ENCODE assay signal across 8 mouse cellular contexts in genomic region chr9:40982480-40982879, GRCm38 (mm10). TPM values are rescaled to one million over a fixed set of nuclear protein-coding genes. Genes with fewer than 3 reads are reported as not detected.
DNase-seq lines count a peak whose midpoint lies in the region; ATAC-seq and TF ChIP-seq lines count a peak whose summit lies in the region.

No protein-coding gene starts in this region.

- H3K4me3 ChIP-seq in left cerebral cortex, adult 2 months: no peak overlapping the region
- H3K4me3 ChIP-seq in embryonic facial prominence, embryonic 14.5 days (ENCODE audit: low read depth, low read length): no peak overlapping the region

- WGBS in embryonic facial prominence, embryonic 14.5 days: 30% methylated on average over 6 of the region's 6 CpGs

- intact Hi-C loops in left cerebral cortex, adult 2 months (cut with DNase I): loop anchor here (1.0 kb wide), 1 partner anchor 148 kb away; no protein-coding TSS in a partner anchor
- intact Hi-C loops in left cerebral cortex, postnatal 10 days (cut with DNase I): loop anchor here (1.0 kb wide), 1 partner anchor 148 kb away; no protein-coding TSS in a partner anchor

- H3K27ac ChIP-seq in left cerebral cortex, adult 2 months: no peak overlapping the region
- H3K27ac ChIP-seq in embryonic facial prominence, embryonic 14.5 days (replicated peaks; ENCODE audit: low read depth, low read length): no peak overlapping the region

- no peak overlapping the region for H3K9ac ChIP-seq in embryonic facial prominence, embryonic 14.5 days (ENCODE audit: low read depth, low read length)

- H3K9me3 ChIP-seq in embryonic facial prominence, embryonic 14.5 days (ENCODE audit: control insufficient read depth, low read length): no peaks in the 10 kb centered on the region

- no peaks in the 10 kb centered on the region for H3K36me3 ChIP-seq in embryonic facial prominence, embryonic 14.5 days (ENCODE audit: control insufficient read depth, insufficient read depth, low read length)

- TF ChIP-seq CTCF in left cerebral cortex, adult 2 months (IDR thresholded peaks at IDR 0.05): peak; percentile 87

- peak; percentile 42 for DNase-seq in cerebellum, adult 11 months
- DNase-seq in left cerebral cortex, adult 2 months (ENCODE audit: extremely low spot score in 1 of 2, low spot score in 2 of 2): peak in 1 of 2 experiments; percentile 25
- no peak for DNase-seq in left cerebral cortex, postnatal 10 days (ENCODE audit: extremely low spot score in 1 of 2, low spot score in 2 of 2)
- DNase-seq in MN1 (ENCODE audit: low spot score): peak; percentile 8
- DNase-seq in embryonic facial prominence, embryonic 14.5 days (ENCODE audit: low spot score): peak; percentile 51
- no peak for DNase-seq in natural killer cell, adult 2 months (ENCODE audit: low spot score in 2 of 2)

- no peaks in the 10 kb centered on the region for H3K27me3 ChIP-seq in embryonic facial prominence, embryonic 14.5 days (replicated peaks; ENCODE audit: control insufficient read depth, insufficient read depth, low read length)

- no peaks in the 10 kb centered on the region for H3K4me1 ChIP-seq in embryonic facial prominence, embryonic 14.5 days (ENCODE audit: control insufficient read depth, insufficient read depth, low read length)

- no peak for ATAC-seq in cerebellum, adult (ENCODE audit: insufficient number of reproducible peaks, low FRiP score, low TSS enrichment)
- no peak for ATAC-seq in embryonic facial prominence, embryonic 14.5 days (ENCODE audit: low read depth)
- no peak for ATAC-seq in inflammation-experienced regulatory T-cells, adult 6 months

- H3K4me2 ChIP-seq in embryonic facial prominence, embryonic 14.5 days (ENCODE audit: low read depth, low read length): no peak overlapping the region

RNA-seq across cellular contexts. Expression of gene Jhy, which starts 18.6 kb away (rescaled TPM):
- total RNA-seq in left cerebral cortex, adult 2 months (2021): under 1 TPM; 0.61 to 0.68 TPM
- total RNA-seq in left cerebral cortex, postnatal 10 days (2021): under 1 TPM; 0.21 to 0.73 TPM
- 0.10 and 0.31 TPM in 2 replicates for polyA plus RNA-seq in embryonic facial prominence, embryonic 14.5 days (2014; fragmentation: Nextera tagmentation; extraction: Ambion mirVana)
- not detected for polyA plus RNA-seq in inflammation-experienced regulatory T-cells, adult 6 months (2017; shearing (Covaris generic))

RNA-seq across cellular contexts. Expression of gene Crtam, which starts 21.9 kb away (rescaled TPM):
- under 1 TPM in 1 of 2 experiments, not detected in 1; 0.18 TPM for total RNA-seq in left cerebral cortex, adult 2 months (2021)
- total RNA-seq in left cerebral cortex, postnatal 10 days (2021): under 1 TPM in 1 of 2 experiments, not detected in 1; 0.10 TPM
- polyA plus RNA-seq in embryonic facial prominence, embryonic 14.5 days (2014; fragmentation: Nextera tagmentation; extraction: Ambion mirVana): 0.39 TPM in 1 of 2 replicates, not detected in the other
- polyA plus RNA-seq in inflammation-experienced regulatory T-cells, adult 6 months (2017; shearing (Covaris generic)): 10 to 100 TPM in 1 of 3 experiments, 1 to 10 TPM in 2; 2.8 to 21.3 (median 3.2) TPM

Comparison
In these comparisons a context has a peak if more than half of its experiments do, and no peak if none do; other contexts are left out.
1. DNase-seq: peak in cerebellum, adult 11 months (single experiment), MN1 (single experiment) and embryonic facial prominence, embryonic 14.5 days (single experiment); none in left cerebral cortex, postnatal 10 days (0 of 2) and natural killer cell, adult 2 months (0 of 2).